ENCODE assay signal across 9 mouse cellular contexts in the genomic region with DNA sequence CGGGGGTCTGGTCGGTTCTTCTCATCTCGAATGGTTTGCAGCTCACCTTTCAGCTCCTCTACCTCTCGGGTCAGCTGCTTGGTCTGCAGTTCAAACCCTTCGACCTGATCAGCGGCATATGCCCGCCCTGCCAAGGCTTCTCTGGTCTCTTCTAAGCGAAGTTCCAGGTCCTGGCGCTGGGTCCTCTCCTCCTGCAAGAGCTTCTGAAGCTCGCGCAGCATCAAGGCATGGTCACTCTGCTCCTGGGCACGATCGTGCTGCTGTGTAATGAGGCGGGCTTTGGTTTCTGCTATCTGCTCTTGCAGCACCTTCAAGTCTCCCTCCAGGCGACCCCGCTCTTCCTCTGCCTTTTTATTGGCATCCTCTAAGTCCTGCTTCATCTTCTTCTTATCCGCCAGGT. TPM values are rescaled to one million over a fixed set of nuclear protein-coding genes. Genes with fewer than 3 reads are reported as not detected.
DNase-seq lines count a peak whose midpoint lies in the region; ATAC-seq and TF ChIP-seq lines count a peak whose summit lies in the region.
"Had no signal": no experiment of that assay in that cellular context is flagged by ENCODE, and none has a peak within 500 bp of the region (broad histone marks: within the 10 kb centered on the region; RNA-seq: fewer than 3 reads in every experiment).

No protein-coding gene starts in this region.

- no peak overlapping the region for H3K27ac ChIP-seq in kidney, postnatal 0 days
- no peak overlapping the region for H3K27ac ChIP-seq in cortical plate, adult 2 months (ENCODE audit: insufficient read depth, low read length)
- no peak overlapping the region for H3K27ac ChIP-seq in hindbrain, embryonic 12.5 days
- no peak overlapping the region for H3K27ac ChIP-seq in midbrain, embryonic 13.5 days

- no peak for ATAC-seq in kidney, postnatal 0 days (replicated peaks; ENCODE audit: low FRiP score, low read depth)
- ATAC-seq in hindbrain, embryonic 12.5 days (ENCODE audit: low FRiP score), result no peak
- ATAC-seq in midbrain, embryonic 13.5 days, result no peak

- H3K9ac ChIP-seq in kidney, postnatal 0 days (ENCODE audit: low read depth, low read length), result peak overlapping the region; percentile 79; the same call in 1 of the 2 replicates
- H3K9ac ChIP-seq in hindbrain, embryonic 12.5 days, result peak overlapping the region; percentile 75
- H3K9ac ChIP-seq in midbrain, embryonic 13.5 days (replicated peaks), result peak overlapping the region; percentile 87

- DNase-seq in kidney, postnatal 0 days (ENCODE audit: low spot score), result no peak
- no peak for DNase-seq in kidney, postnatal 25 days
- DNase-seq in adrenal gland, postnatal 14 days, result no peak
- no peak for DNase-seq in urinary bladder, adult 2 months (ENCODE audit: low spot score)
- no peak for DNase-seq in left cerebral cortex, postnatal 14 days (ENCODE audit: low spot score in 2 of 2)

- WGBS in kidney, postnatal 0 days, result 77% methylated on average over 17 of the region's 17 CpGs
- WGBS in hindbrain, embryonic 12.5 days, result 81% methylated on average over 17 of the region's 17 CpGs
- WGBS in midbrain, embryonic 13.5 days, result 82% methylated on average over 17 of the region's 17 CpGs

- no peaks in the 10 kb centered on the region for H3K27me3 ChIP-seq in kidney, postnatal 0 days (ENCODE audit: insufficient read depth, low read length)
- no peaks in the 10 kb centered on the region for H3K27me3 ChIP-seq in hindbrain, embryonic 12.5 days
- H3K27me3 ChIP-seq in midbrain, embryonic 13.5 days, result no peaks in the 10 kb centered on the region

- peaks cover 28% of the 10 kb centered on the region for H3K4me1 ChIP-seq in kidney, postnatal 0 days (replicated peaks; ENCODE audit: insufficient read depth, low read length)
- H3K4me1 ChIP-seq in cortical plate, adult 2 months (ENCODE audit: control insufficient read depth, insufficient read depth, low read length), result peaks cover 13% of the 10 kb centered on the region
- H3K4me1 ChIP-seq in hindbrain, embryonic 12.5 days, result peaks cover 35% of the 10 kb centered on the region
- H3K4me1 ChIP-seq in midbrain, embryonic 13.5 days (replicated peaks), result peaks cover 42% of the 10 kb centered on the region

- peak overlapping the region; percentile 73 for H3K4me3 ChIP-seq in kidney, postnatal 0 days (replicated peaks; ENCODE audit: low read depth, low read length)
- H3K4me3 ChIP-seq in cortical plate, adult 2 months (ENCODE audit: insufficient read depth, low read length), result peak overlapping the region; percentile 71
- H3K4me3 ChIP-seq in hindbrain, embryonic 12.5 days, result peak overlapping the region; percentile 65
- H3K4me3 ChIP-seq in midbrain, embryonic 13.5 days (replicated peaks), result peak overlapping the region; percentile 94

- no peak for TF ChIP-seq POLR2A in cortical plate, adult 2 months (IDR thresholded peaks at IDR 0.05; ENCODE audit: extremely low read depth, insufficient read depth, low read length)

- H3K9me3 ChIP-seq in kidney, postnatal 0 days (replicated peaks; ENCODE audit: low read length), result no peaks in the 10 kb centered on the region
- H3K9me3 ChIP-seq in hindbrain, embryonic 12.5 days (replicated peaks), result no peaks in the 10 kb centered on the region
- no peaks in the 10 kb centered on the region for H3K9me3 ChIP-seq in midbrain, embryonic 13.5 days

- peaks cover 12% of the 10 kb centered on the region; the same call in 1 of the 2 replicates for H3K36me3 ChIP-seq in kidney, postnatal 0 days (ENCODE audit: insufficient read depth, low read length)
- peaks cover 42% of the 10 kb centered on the region for H3K36me3 ChIP-seq in hindbrain, embryonic 12.5 days
- peaks cover 30% of the 10 kb centered on the region for H3K36me3 ChIP-seq in midbrain, embryonic 13.5 days

- intact Hi-C loops in left cerebral cortex, postnatal 14 days (cut with DNase I), result loop anchor here (10.0 kb wide), 1 partner anchor 404 kb away; no protein-coding TSS in a partner anchor

- peak overlapping the region; percentile 95 for H3K4me2 ChIP-seq in kidney, postnatal 0 days (ENCODE audit: low read length)
- peak overlapping the region; percentile 96 for H3K4me2 ChIP-seq in hindbrain, embryonic 12.5 days (replicated peaks)
- peak overlapping the region; percentile 100 for H3K4me2 ChIP-seq in midbrain, embryonic 13.5 days (replicated peaks)

- no peak for TF ChIP-seq CTCF in kidney, postnatal 0 days (IDR thresholded peaks at IDR 0.05; ENCODE audit: low read depth)
- TF ChIP-seq CTCF in cortical plate, adult 2 months (IDR thresholded peaks at IDR 0.05; ENCODE audit: extremely low read depth, insufficient read depth, low read length), result no peak

RNA-seq across cellular contexts. Expression of a gene that starts 3.0 kb away (rescaled TPM):
- polyA plus RNA-seq in kidney, postnatal 0 days (2015; fragmentation: Nextera tagmentation; extraction: Ambion mirVana), result 330 and 338 TPM in 2 replicates
- polyA plus RNA-seq in cortical plate, adult 2 months (2012; rRNA removed), result 414 and 415 TPM in 2 replicates
- 325 and 330 TPM in 2 replicates for polyA plus RNA-seq in hindbrain, embryonic 12.5 days (2016; fragmentation: Nextera tagmentation; extraction: Ambion mirVana)
- 357 and 363 TPM in 2 replicates for polyA plus RNA-seq in midbrain, embryonic 13.5 days (2015; fragmentation: Nextera tagmentation; extraction: Ambion mirVana)
- total RNA-seq in adrenal gland, postnatal 14 days (2021), result 165 and 174 TPM in 2 replicates
- 186 and 211 TPM in 2 replicates for polyA plus RNA-seq in urinary bladder, adult 2 months (2012; rRNA removed)
- total RNA-seq in left cerebral cortex, postnatal 14 days (2021), result 100 to 1,000 TPM; 389 to 405 TPM

RNA-seq across cellular contexts. Expression of a gene that starts 7.2 kb away (rescaled TPM):
- not detected in 2 replicates for polyA plus RNA-seq in kidney, postnatal 0 days (2015; fragmentation: Nextera tagmentation; extraction: Ambion mirVana)
- not detected in 2 replicates for polyA plus RNA-seq in cortical plate, adult 2 months (2012; rRNA removed)
- not detected in 2 replicates for polyA plus RNA-seq in hindbrain, embryonic 12.5 days (2016; fragmentation: Nextera tagmentation; extraction: Ambion mirVana)
- 0.16 TPM in 1 of 2 replicates, not detected in the other for polyA plus RNA-seq in midbrain, embryonic 13.5 days (2015; fragmentation: Nextera tagmentation; extraction: Ambion mirVana)
- not detected in 2 replicates for total RNA-seq in adrenal gland, postnatal 14 days (2021)
- not detected in 2 replicates for polyA plus RNA-seq in urinary bladder, adult 2 months (2012; rRNA removed)
- not detected for total RNA-seq in left cerebral cortex, postnatal 14 days (2021)
- total RNA-seq: left cerebral cortex, adult 8-10 months had no signal

RNA-seq across cellular contexts. Expression of a gene that starts 7.8 kb away (rescaled TPM):
- 8.8 and 9.5 TPM in 2 replicates for polyA plus RNA-seq in kidney, postnatal 0 days (2015; fragmentation: Nextera tagmentation; extraction: Ambion mirVana)
- 9.5 and 9.7 TPM in 2 replicates for polyA plus RNA-seq in cortical plate, adult 2 months (2012; rRNA removed)
- polyA plus RNA-seq in hindbrain, embryonic 12.5 days (2016; fragmentation: Nextera tagmentation; extraction: Ambion mirVana), result 16.0 and 16.4 TPM in 2 replicates
- polyA plus RNA-seq in midbrain, embryonic 13.5 days (2015; fragmentation: Nextera tagmentation; extraction: Ambion mirVana), result 13.2 and 14.2 TPM in 2 replicates
- total RNA-seq in adrenal gland, postnatal 14 days (2021), result 12.7 and 15.4 TPM in 2 replicates
- 10.2 and 11.0 TPM in 2 replicates for polyA plus RNA-seq in urinary bladder, adult 2 months (2012; rRNA removed)
- 10 to 100 TPM; 13.3 to 16.1 TPM for total RNA-seq in left cerebral cortex, postnatal 14 days (2021)

RNA-seq across cellular contexts. Expression of a gene that starts 22.6 kb away (rescaled TPM):
- 19.6 and 24.4 TPM in 2 replicates for polyA plus RNA-seq in kidney, postnatal 0 days (2015; fragmentation: Nextera tagmentation; extraction: Ambion mirVana)
- polyA plus RNA-seq in cortical plate, adult 2 months (2012; rRNA removed), result 6.7 and 8.1 TPM in 2 replicates
- 21.7 and 22.9 TPM in 2 replicates for polyA plus RNA-seq in hindbrain, embryonic 12.5 days (2016; fragmentation: Nextera tagmentation; extraction: Ambion mirVana)
- polyA plus RNA-seq in midbrain, embryonic 13.5 days (2015; fragmentation: Nextera tagmentation; extraction: Ambion mirVana), result 24.1 and 28.6 TPM in 2 replicates
- total RNA-seq in adrenal gland, postnatal 14 days (2021), result 22.5 and 25.3 TPM in 2 replicates
- 7.6 and 7.8 TPM in 2 replicates for polyA plus RNA-seq in urinary bladder, adult 2 months (2012; rRNA removed)
- total RNA-seq in left cerebral cortex, postnatal 14 days (2021), result 10 to 100 TPM; 15.5 to 17.3 TPM

RNA-seq across cellular contexts. Expression of a gene that starts 28.8 kb away (rescaled TPM):
- not detected in 2 replicates for polyA plus RNA-seq in kidney, postnatal 0 days (2015; fragmentation: Nextera tagmentation; extraction: Ambion mirVana)
- polyA plus RNA-seq in cortical plate, adult 2 months (2012; rRNA removed), result 0.10 TPM in 1 of 2 replicates, not detected in the other
- not detected in 2 replicates for polyA plus RNA-seq in hindbrain, embryonic 12.5 days (2016; fragmentation: Nextera tagmentation; extraction: Ambion mirVana)
- polyA plus RNA-seq in midbrain, embryonic 13.5 days (2015; fragmentation: Nextera tagmentation; extraction: Ambion mirVana), result not detected in 2 replicates
- not detected in 2 replicates for total RNA-seq in adrenal gland, postnatal 14 days (2021)
- polyA plus RNA-seq in urinary bladder, adult 2 months (2012; rRNA removed), result not detected in 2 replicates
- total RNA-seq in left cerebral cortex, postnatal 14 days (2021), result not detected
- total RNA-seq: left cerebral cortex, adult 8-10 months had no signal
